Mouse (Mus musculus) macrophage (primary cell): ENCODE results near the gene Dvl1. TPM values are rescaled to one million over a fixed set of nuclear protein-coding genes. Genes with fewer than 3 reads are reported as not detected.

Experiments used
- H3K27ac ChIP-seq: fragments of 350-480 bp; formaldehyde crosslinking; 2 replicates; pipeline ENCODE4 v1.9.0; 2021
- H3K36me3 ChIP-seq: fragments of 350-480 bp; formaldehyde crosslinking; 2 replicates; pipeline ENCODE4 v1.9.0; 2021; ENCODE audit errors: inconsistent target
- H3K4me3 ChIP-seq: fragments of 350-480 bp; formaldehyde crosslinking; 2 replicates; pipeline ENCODE4 v1.9.0; 2021; ENCODE audit errors: inconsistent target
- H3K79me2 ChIP-seq: fragments of 350-480 bp; formaldehyde crosslinking; 2 replicates; pipeline ENCODE4 v1.9.0; 2021; ENCODE audit errors: inconsistent target
- WGBS: methylation state at CpG from one replicate; pipeline ENCODE4 v1.1.7; 2026; ENCODE audit warnings: inconsistent platforms; ENCODE audit not compliant: missing documents; 5-methylcytosine and 5-hydroxymethylcytosine counted together
- polyA plus RNA-seq: library from polyadenylated mRNA; stranded (reverse); fragments of 250-400 nt; gene quantifications from 3 replicates; pipeline ENCODE4 v1.2.4, GENCODE M21; 2018; ENCODE audit warnings: inconsistent platforms

Dvl1 gene
- polyA plus RNA-seq, 1 experiment from 2014 or later, result 6.2 TPM

DNA sequence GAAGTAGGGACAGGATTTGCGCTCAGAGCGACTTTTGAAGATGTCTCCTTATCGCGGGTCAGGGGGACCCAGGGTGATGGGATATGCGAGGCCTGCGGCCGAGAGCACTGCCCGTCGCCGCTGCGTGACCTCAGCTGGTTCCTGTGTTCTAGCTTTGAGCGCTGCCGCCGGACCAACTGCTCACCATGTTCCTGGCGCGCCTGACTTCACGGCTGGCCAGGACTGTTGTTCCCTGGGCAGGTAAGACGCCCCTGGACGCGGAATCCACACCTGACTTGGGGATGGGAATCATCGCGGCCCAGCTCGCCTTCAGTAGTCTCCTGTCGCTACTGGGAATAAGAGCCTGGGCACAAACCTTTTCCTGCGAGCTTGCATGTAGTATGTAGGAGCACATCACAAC is 15.4 kb upstream of the Dvl1 start:
- WGBS, result 1% methylated on average over 25 of the region's 25 CpGs
- Histone ChIP-seq H3K36me3 (peaks cover 9% of the 10 kb centered on the region; the same call in 1 of the 2 replicates), H3K79me2 (peaks cover 19% of the 10 kb centered on the region), H3K4me3 (peak overlapping the region; percentile 81), H3K27ac (peak overlapping the region; percentile 81)

DNA sequence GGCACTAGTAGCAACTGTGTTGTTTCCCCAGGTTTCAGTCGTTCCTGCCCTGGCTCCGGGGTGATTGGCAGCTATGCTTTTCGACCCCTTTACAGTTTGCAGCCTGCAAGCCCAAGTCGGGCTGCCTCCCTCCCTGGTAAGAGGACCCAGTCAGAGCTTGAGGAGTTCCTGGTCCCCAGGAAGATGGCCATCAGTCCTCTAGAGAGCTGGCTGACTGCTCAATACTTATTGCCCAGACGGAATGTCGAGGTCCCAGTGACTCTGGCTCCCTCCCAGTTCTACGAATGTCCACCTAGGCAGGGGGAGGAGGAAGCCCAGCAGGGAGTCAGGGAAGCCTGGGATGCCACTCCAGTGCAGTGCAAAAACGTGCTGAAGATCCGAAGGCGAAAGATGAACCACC is 14.9 kb upstream of the Dvl1 start:
- H3K79me2 ChIP-seq, result peaks cover 19% of the 10 kb centered on the region
- 0 out of 2 replicates have a peak, but pooled peaks cover 5% of the 10 kb centered on the region for H3K36me3 ChIP-seq
- peak overlapping the region; percentile 81 for H3K27ac ChIP-seq
- WGBS, result 58% methylated on average over 10 of the region's 10 CpGs
- H3K4me3 ChIP-seq, result peak overlapping the region; percentile 81

DNA sequence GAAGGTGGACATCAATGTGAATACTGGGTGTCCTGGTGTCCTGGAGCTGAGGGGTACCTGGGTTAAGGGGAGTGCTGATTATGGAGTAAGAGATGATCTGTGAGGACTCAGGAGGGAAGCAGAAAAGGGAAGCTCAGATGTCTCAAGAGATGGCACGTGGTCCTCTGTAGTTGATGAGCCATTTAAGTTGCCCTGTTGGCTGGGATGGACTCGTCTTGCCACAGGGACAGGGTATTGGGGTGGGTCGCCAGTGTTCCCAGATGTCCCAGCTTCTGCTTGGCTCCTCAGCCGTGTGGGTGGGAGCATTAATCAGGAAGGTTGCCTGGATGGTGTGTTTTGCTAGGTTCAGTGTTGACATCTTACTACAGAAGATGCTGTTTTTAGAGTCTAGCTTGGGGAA is 14.0 kb upstream of the Dvl1 start:
- no peaks in the 10 kb centered on the region for H3K36me3 ChIP-seq
- peaks cover 19% of the 10 kb centered on the region for H3K79me2 ChIP-seq
- no peak overlapping the region for H3K27ac ChIP-seq
- no peak overlapping the region for H3K4me3 ChIP-seq
- WGBS, result 64% methylated on average over 4 of the region's 4 CpGs

- Histone ChIP-seq H3K79me2 (peaks cover 19% of the 10 kb centered on the region), H3K36me3 (no peaks in the 10 kb centered on the region), H3K27ac (no peak overlapping the region), H3K4me3 (no peak overlapping the region)
- WGBS, result 40% methylated on average over 2 of the region's 2 CpGs
These were observed 13.4 kb upstream of the Dvl1 start for GRCm38 (mm10) chr4:155833836-155834235.

- Histone ChIP-seq H3K4me3 (no peak overlapping the region), H3K36me3 (no peaks in the 10 kb centered on the region), H3K79me2 (peaks cover 9% of the 10 kb centered on the region), H3K27ac (no peak overlapping the region)
- 23% methylated on average over 11 of the region's 11 CpGs for WGBS
These were observed 9.7 kb upstream of the Dvl1 start for GRCm38 (mm10) chr4:155837404-155838010.

- H3K4me3 ChIP-seq, result no peak overlapping the region
- no peaks in the 10 kb centered on the region for H3K36me3 ChIP-seq
- 82% methylated on average over 8 of the region's 8 CpGs for WGBS
- no peaks in the 10 kb centered on the region; the same call in 1 of the 2 replicates for H3K79me2 ChIP-seq
- no peak overlapping the region for H3K27ac ChIP-seq
These were observed 8.7 kb upstream of the Dvl1 start for GRCm38 (mm10) chr4:155838187-155839153.

DNA sequence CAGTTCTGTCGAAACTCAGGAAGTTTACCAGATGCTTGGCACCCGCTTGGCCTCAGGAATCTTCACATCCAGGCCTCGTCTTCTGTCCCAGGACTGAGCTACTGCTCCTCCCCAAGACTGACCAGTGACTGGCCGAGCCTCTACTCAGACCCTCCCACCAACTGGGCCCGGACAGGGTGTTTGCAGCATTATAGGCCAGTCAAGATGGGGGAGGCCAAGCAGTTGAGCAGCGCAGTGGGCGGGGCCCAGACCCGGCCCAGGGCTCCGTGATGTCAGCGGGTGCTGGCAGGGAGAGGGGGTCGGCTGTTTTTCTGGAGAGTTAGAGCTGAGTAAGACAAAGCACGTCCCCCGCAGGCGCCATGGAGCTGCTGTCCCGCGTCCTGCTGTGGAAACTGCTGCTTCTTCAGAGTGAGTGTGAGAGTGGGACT is 7.7 kb upstream of the Dvl1 start, which contains the start of gene Mxra8:
Gene Mxra8 (plus strand): TSS at position 198 of the 428 bp plus-strand sequence.
- peak within 1 kb of the TSS; percentile 12; the same call in 1 of the 2 replicates for H3K4me3 ChIP-seq
- H3K27ac ChIP-seq, result no peak within 1 kb of the TSS
- H3K79me2 ChIP-seq, result no peaks in the 10 kb centered on the region
- H3K36me3 ChIP-seq, result no peaks in the 10 kb centered on the region
- 84% methylated on average over 16 of the region's 16 CpGs for WGBS

- Histone ChIP-seq H3K79me2 (no peaks in the 10 kb centered on the region), H3K4me3 (peak overlapping the region; percentile 12; the same call in 1 of the 2 replicates), H3K27ac (no peak overlapping the region), H3K36me3 (no peaks in the 10 kb centered on the region)
- 34% methylated on average over 8 of the region's 8 CpGs for WGBS
These were observed 6.9 kb upstream of the Dvl1 start for GRCm38 (mm10) chr4:155840076-155841002.

GRCm38 (mm10) chr4:155841003-155841454 is 6.2 kb upstream of the Dvl1 start:
- Histone ChIP-seq H3K4me3 (peak overlapping the region; percentile 12; the same call in 1 of the 2 replicates), H3K79me2 (no peaks in the 10 kb centered on the region), H3K27ac (no peak overlapping the region), H3K36me3 (no peaks in the 10 kb centered on the region)
- whole genome bisulfite sequencing, result 3% methylated on average over 21 of the region's 32 CpGs

- no peak overlapping the region for H3K4me3 ChIP-seq
- WGBS, result 74% methylated on average over 37 of the region's 38 CpGs
- H3K27ac ChIP-seq, result no peak overlapping the region
These were observed 5.4 kb upstream of the Dvl1 start for GRCm38 (mm10) chr4:155841651-155842270.

DNA sequence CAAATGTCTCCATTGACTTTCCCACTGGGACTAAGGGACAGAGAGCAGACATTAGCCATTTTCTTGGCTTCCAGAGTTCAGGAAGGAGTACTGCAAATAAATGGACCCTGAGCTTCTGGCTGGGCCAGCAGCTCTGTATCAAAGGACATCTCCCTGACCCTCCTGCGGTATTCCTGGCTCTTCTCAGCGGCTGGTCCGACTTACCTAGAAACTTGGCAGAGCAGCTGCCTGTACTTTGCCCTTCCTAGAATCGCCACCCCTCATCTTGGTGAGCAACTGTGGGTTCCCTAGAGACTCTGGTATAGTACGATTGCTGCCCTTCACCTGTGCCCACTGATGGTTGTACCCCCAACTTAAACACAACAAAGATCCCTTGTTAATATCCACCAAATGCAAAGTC is 4.0 kb upstream of the Dvl1 start:
- H3K36me3 ChIP-seq, result no peaks in the 10 kb centered on the region
- no peak overlapping the region for H3K4me3 ChIP-seq
- 98% methylated on average over 5 of the region's 5 CpGs for WGBS
- no peak overlapping the region for H3K27ac ChIP-seq
- H3K79me2 ChIP-seq, result peaks cover 4% of the 10 kb centered on the region

More at GRCm38 (mm10) chr4:155841651-155842270, 5.4 kb upstream of the Dvl1 start:
- Histone ChIP-seq H3K79me2 (no peaks in the 10 kb centered on the region), H3K36me3 (no peaks in the 10 kb centered on the region)

DNA sequence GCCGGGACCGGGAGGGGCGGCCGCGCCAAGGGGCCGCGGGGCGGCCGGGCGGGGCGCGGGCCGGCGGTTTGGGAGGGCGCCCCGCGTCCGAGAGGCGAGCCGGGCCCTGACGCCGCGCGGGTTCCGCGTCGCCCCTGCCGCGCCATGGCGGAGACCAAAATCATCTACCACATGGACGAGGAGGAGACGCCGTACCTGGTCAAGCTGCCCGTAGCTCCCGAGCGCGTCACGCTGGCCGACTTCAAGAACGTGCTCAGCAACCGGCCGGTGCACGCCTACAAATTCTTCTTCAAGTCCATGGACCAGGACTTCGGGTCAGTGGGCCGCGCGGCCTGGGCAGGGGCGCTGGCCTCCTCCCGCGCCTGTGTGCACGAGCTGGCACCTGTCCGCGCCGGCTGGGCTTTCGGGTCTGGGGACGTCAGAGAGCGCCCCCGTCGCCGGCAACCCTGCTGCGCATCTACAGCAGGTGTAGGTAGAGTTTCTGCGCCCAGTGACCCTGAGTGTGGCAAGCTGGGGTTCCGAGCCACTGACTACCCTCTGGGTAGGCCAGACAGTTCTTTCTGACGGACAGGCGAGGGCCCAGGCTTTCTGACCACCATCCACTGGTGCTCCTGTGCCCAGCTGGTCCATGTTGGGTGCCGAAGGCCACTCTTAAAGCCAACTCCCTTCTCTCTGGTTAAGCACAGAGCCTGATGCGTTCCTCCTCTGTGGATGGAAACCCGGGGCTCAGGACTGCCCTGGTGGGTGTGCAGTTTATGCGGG is 570 bp downstream of the Dvl1 start:
- WGBS, result 2% methylated on average over 63 of the region's 69 CpGs
- H3K4me3 ChIP-seq, result peak overlapping the region; percentile 42
- H3K36me3 ChIP-seq, result no peaks in the 10 kb centered on the region
- peaks cover 47% of the 10 kb centered on the region for H3K79me2 ChIP-seq
- H3K27ac ChIP-seq, result no peak overlapping the region

GRCm38 (mm10) chr4:155848434-155849095 is 1.4 kb downstream of the Dvl1 start:
- peak overlapping the region; percentile 42 for H3K4me3 ChIP-seq
- 87% methylated on average over 7 of the region's 7 CpGs for WGBS
- peaks cover 47% of the 10 kb centered on the region for H3K79me2 ChIP-seq
- H3K27ac ChIP-seq, result no peak overlapping the region
- no peaks in the 10 kb centered on the region for H3K36me3 ChIP-seq
